Mouse (Mus musculus): ENCODE data around the gene Ninj2.

Ninj2 gene

DNA sequence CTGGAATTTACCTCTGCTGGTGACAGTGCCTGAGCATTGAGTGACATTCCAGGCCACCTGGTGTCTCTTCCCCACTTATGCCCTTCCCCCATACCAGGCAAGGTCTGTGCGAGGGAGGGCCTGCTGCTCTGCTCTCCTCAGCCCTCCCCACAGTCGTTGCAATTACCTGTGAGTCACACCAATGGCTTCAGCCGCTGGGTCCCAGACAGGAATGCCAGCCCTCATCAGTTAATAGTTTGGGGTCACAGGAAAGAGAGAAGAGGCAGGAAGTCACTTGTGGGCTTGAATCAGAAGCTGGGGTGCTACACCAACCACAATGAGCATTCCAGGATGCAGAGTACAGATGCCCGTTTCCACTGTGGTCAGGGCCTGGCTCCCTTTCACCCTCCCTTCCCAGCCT, 41.6 kb downstream of the Ninj2 start:
- DNase-seq (ENCODE audit: low read depth, low spot score): no peak

- DNase-seq (ENCODE audit: low read depth, low spot score): peak; percentile 73
Measured at GRCm38 (mm10) chr6:120145439-120145838, 52.3 kb downstream of the Ninj2 start.

GRCm38 (mm10) chr6:120146676-120147075, 53.5 kb downstream of the Ninj2 start:
- DNase-seq (ENCODE audit: low read depth, low spot score): no peak

DNA sequence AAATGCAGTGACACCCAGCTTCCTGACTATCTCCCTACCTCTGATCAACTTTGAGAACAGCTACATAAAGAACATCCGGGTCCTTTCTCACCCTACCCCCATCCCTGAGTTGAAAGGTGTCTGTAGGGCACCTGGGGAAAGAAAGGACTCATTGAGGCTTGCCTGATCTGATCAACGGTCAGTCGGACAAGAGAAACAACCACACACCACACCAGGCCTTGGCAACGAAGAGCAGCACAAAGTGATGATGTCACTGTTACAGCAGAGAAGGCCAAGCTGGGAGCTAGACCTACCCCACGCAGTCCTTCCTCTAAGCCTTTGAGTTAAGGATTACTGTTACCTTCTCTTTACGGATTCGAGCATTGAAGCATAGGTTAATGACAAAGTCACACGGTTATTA, 54.3 kb downstream of the Ninj2 start:
- DNase-seq (ENCODE audit: low read depth, low spot score): no peak

DNA sequence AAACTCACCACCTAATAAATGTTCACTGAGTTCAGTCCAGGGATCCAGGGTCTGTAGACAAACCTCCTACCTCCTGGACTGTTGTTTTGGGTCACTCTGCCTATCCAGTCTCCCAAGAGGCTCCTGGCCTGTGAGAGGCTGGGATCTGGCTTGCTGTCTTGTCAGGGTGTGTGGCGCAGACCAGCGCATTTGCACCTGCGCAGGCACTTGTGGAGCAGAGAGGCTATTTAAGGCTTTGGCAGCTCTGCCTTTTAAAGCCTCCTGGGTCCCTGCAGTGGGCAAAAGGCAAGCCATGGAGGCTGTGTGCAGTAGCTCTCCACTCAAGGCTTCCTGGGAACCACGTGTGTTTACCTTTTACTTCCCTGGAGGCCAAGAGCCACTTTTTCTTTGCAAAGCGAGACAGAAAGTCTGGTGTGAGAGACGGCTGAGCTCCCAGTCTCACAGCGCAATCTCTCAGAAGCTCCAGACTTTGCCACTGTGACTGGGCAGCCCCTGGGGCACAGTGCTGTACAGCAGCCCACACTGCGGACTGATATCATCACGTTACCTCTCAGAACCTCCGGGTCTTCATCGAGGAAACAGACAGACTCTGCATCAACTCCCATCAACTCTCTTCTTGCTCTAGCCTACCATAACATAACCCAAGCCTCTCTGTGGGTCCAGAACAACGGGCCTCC, 55.7 kb downstream of the Ninj2 start:
- no peak for DNase-seq (ENCODE audit: low read depth, low spot score)

DNA sequence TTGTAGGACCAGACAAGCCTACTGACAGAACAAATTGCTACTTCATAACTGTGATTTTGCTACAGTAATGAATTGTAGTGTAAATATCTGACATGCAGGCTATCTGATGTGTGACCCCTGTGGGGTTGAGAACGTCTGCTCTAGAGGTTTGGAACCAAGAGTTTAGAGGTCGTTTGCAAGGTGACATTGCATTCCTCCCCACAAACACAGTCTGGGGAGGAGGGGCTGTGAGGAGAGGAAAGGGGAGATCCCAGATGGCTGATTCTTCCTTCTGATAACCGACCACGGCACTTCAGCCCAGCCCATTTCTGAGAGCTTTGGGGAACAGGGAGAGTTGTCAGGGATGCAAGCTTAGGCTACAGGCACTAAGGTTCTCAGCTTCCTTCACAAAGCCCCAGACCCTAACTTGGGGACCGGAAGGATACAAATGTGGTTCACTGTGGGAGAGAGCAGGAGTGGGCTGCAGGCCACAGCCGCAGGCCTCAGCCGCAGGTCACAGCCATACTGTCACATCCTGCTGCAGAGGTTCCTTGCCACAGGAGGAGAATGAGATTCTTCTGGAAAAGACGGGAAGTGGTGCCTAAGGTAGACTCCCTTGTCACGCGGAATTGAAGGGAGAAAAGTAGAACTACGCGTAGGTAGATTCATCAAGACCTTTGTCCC, 56.4 kb downstream of the Ninj2 start:
- no peak for DNase-seq (ENCODE audit: low read depth, low spot score)

- no peak for DNase-seq (ENCODE audit: low read depth, low spot score)
Measured at GRCm38 (mm10) chr6:120150206-120150605, 57.1 kb downstream of the Ninj2 start.

- no peak for DNase-seq (ENCODE audit: low read depth, low spot score)
Measured at GRCm38 (mm10) chr6:120151616-120152053, 58.5 kb downstream of the Ninj2 start.

- no peak for DNase-seq (ENCODE audit: low read depth, low spot score)
Measured at GRCm38 (mm10) chr6:120152739-120153696, 59.9 kb downstream of the Ninj2 start.

GRCm38 (mm10) chr6:120154526-120155309, 61.6 kb downstream of the Ninj2 start:
- DNase-seq (ENCODE audit: low read depth, low spot score): peak; percentile 55

DNA sequence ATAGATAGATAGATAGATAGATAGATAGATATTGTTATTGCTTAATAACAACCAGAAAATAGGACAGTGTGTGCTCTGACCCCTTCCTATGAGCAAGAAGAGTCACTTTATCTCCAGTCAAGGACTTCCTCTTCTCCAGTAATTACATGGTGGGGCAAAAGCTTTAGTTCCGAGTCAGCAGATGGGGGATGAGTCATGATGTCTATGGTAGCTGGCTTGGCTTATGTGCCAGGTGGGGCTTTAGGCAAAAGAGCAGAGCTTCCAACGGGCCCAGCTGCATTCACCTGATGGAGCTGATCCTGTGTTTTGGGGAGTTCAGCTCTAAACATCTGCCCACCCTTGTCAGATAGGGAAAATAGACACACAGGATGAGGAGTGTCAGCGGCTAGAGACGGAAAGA, 62.4 kb downstream of the Ninj2 start:
- DNase-seq (ENCODE audit: low read depth, low spot score): peak; percentile 71

- DNase-seq (ENCODE audit: low read depth, low spot score): no peak
Measured at GRCm38 (mm10) chr6:120157479-120157878, 64.3 kb downstream of the Ninj2 start.

- DNase-seq (ENCODE audit: low read depth, low spot score): peak; percentile 82
Measured at GRCm38 (mm10) chr6:120159133-120159901, 66.2 kb downstream of the Ninj2 start.

DNA sequence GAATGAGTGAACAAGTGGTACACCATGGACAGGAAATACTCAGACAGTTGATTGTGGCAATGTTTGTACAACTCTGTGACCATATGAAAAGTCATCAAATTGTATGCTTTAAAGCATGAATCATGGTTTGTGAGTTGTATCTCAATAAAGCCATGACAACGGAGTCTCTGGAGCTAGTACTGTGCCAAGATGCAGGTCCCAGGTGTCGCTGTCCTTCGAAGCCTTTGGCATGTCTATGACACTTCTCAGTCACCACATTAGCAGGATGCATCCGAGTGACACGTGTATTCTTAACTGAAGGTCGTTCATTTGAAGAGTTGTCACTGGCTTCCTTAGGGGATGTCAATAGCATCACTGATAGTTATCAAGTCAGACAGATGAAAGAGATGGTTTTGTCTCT, 69.8 kb downstream of the Ninj2 start:
- no peak for DNase-seq (ENCODE audit: low read depth, low spot score)

DNA sequence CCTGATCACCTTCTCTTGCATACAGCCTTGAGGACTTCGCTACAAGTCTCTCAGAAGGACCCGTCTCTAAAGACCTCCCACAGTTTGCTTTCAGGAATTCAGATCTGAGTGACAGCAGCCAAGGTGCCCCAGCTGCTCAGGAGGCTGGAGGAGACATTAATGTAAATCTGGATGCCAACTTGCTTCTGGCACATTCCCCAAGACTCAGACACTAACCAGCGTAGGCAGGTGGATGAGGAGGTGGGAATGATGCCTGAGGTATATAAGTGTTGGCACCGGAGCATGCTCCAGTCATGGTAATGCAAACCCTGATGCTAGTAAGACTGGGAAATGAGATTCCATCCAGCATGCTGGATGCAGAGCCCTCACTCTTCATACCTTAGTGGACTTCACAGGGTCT, 71.6 kb downstream of the Ninj2 start:
- peak; percentile 54 for DNase-seq (ENCODE audit: low read depth, low spot score)

GRCm38 (mm10) chr6:120167574-120167973, 74.4 kb downstream of the Ninj2 start:
- no peak for DNase-seq (ENCODE audit: low read depth, low spot score)

GRCm38 (mm10) chr6:120172294-120173017, 79.3 kb downstream of the Ninj2 start:
- DNase-seq (ENCODE audit: low read depth, low spot score): no peak

- no peak for DNase-seq (ENCODE audit: low read depth, low spot score)
Measured at GRCm38 (mm10) chr6:120174028-120174601, 81.0 kb downstream of the Ninj2 start.

GRCm38 (mm10) chr6:120174602-120175115, 81.5 kb downstream of the Ninj2 start:
- DNase-seq (ENCODE audit: low read depth, low spot score): no peak
